Mouse (Mus musculus): ENCODE results near the gene Dab1. TPM values are rescaled to one million over a fixed set of nuclear protein-coding genes. Genes with fewer than 3 reads are reported as not detected.

Dab1 gene
- total and polyA plus RNA-seq, 3 experiments, result not detected

- H3K27me3 ChIP-seq (ENCODE audit: control insufficient read depth in 1 of 2, insufficient read depth in 2 of 2, low read length in 2 of 2), result no peaks in the 10 kb centered on the region
- TF ChIP-seq GABPA (IDR thresholded peaks at IDR 0.05; ENCODE audit: low read depth, low read length) (no peak), ZMIZ1 (IDR thresholded peaks at IDR 0.05; ENCODE audit: low read depth, low read length) (no peak), MAX (IDR thresholded peaks at IDR 0.05; ENCODE audit: low read length) (no peak), E2F4 (IDR thresholded peaks at IDR 0.05; ENCODE audit: borderline replicate concordance, low read depth, low read length) (no peak), EP300 (IDR thresholded peaks at IDR 0.05; ENCODE audit: low read depth in 1 of 2, low read length in 2 of 2) (no peak), CTCF (IDR thresholded peaks at IDR 0.05 in 2 of 3, conservative IDR thresholded peaks at IDR 0.05 in 1 of 3; ENCODE audit: control insufficient read depth in 1 of 3, insufficient read depth in 1 of 3, low read depth in 2 of 3, low read length in 3 of 3, poor library complexity in 1 of 3, severe bottlenecking in 1 of 3) (no peak), TCF12 (IDR thresholded peaks at IDR 0.05; ENCODE audit: low read depth, low read length) (no peak), ELF1 (IDR thresholded peaks at IDR 0.05; ENCODE audit: low read depth, low read length) (no peak), ETS1 (IDR thresholded peaks at IDR 0.05; ENCODE audit: low read depth, low read length) (no peak), POLR2A (IDR thresholded peaks at IDR 0.05; ENCODE audit: control insufficient read depth in 1 of 2, insufficient read depth in 1 of 2, low read depth in 1 of 2, low read length in 2 of 2, poor library complexity in 1 of 2) (no peak), USF1 (IDR thresholded peaks at IDR 0.05; ENCODE audit: low read depth, low read length) (no peak), USF2 (IDR thresholded peaks at IDR 0.05; ENCODE audit: borderline replicate concordance in 1 of 2, insufficient read depth in 1 of 2, low read depth in 1 of 2, low read length in 2 of 2) (no peak), KAT2A (conservative IDR thresholded peaks at IDR 0.05; ENCODE audit: low read depth, low read length) (no peak), RCOR1 (IDR thresholded peaks at IDR 0.05; ENCODE audit: low read depth, low read length) (no peak), SMC3 (IDR thresholded peaks at IDR 0.05; ENCODE audit: low read depth, low read length) (no peak), BHLHE40 (IDR thresholded peaks at IDR 0.05; ENCODE audit: borderline replicate concordance, low read depth, low read length) (no peak), RAD21 (IDR thresholded peaks at IDR 0.05; ENCODE audit: low read depth, low read length) (no peak), MYC (IDR thresholded peaks at IDR 0.05; ENCODE audit: low read depth, low read length) (no peak)
- no peak overlapping the region for H3K4me3 ChIP-seq (ENCODE audit: control insufficient read depth in 1 of 2, insufficient read depth in 1 of 2, low read depth in 2 of 2, low read length in 2 of 2)
- no peaks in the 10 kb centered on the region for H3K79me2 ChIP-seq (ENCODE audit: control insufficient read depth, insufficient read depth, low read length, poor library complexity)
- H3K4me1 ChIP-seq (ENCODE audit: control insufficient read depth in 1 of 2, insufficient read depth in 2 of 2, low read length in 2 of 2), result no peaks in the 10 kb centered on the region
- H3K9me3 ChIP-seq (replicated peaks; ENCODE audit: insufficient read depth, low read length), result no peaks in the 10 kb centered on the region
- H3K9ac ChIP-seq (ENCODE audit: control insufficient read depth, low read depth, low read length, poor library complexity, severe bottlenecking), result no peak overlapping the region
- no peak for DNase-seq (ENCODE audit: low read depth, low spot score)
- no peak overlapping the region for H3K27ac ChIP-seq (ENCODE audit: control insufficient read depth, low read depth, low read length)
- H3K36me3 ChIP-seq (ENCODE audit: control insufficient read depth in 1 of 2, insufficient read depth in 2 of 2, low read length in 2 of 2), result no peaks in the 10 kb centered on the region
Measured at GRCm38 (mm10) chr4:103783561-103784247, 164.5 kb downstream of the Dab1 start.

- no peak overlapping the region for H3K9ac ChIP-seq (ENCODE audit: control insufficient read depth, low read depth, low read length, poor library complexity, severe bottlenecking)
- H3K4me1 ChIP-seq (ENCODE audit: control insufficient read depth in 1 of 2, insufficient read depth in 2 of 2, low read length in 2 of 2), result no peaks in the 10 kb centered on the region
- no peak for DNase-seq (ENCODE audit: low read depth, low spot score)
- no peak overlapping the region for H3K27ac ChIP-seq (ENCODE audit: control insufficient read depth, low read depth, low read length)
- H3K27me3 ChIP-seq (ENCODE audit: control insufficient read depth in 1 of 2, insufficient read depth in 2 of 2, low read length in 2 of 2), result no peaks in the 10 kb centered on the region
- no peak overlapping the region for H3K4me3 ChIP-seq (ENCODE audit: control insufficient read depth in 1 of 2, insufficient read depth in 1 of 2, low read depth in 2 of 2, low read length in 2 of 2)
- H3K36me3 ChIP-seq (ENCODE audit: control insufficient read depth in 1 of 2, insufficient read depth in 2 of 2, low read length in 2 of 2), result no peaks in the 10 kb centered on the region
- no peaks in the 10 kb centered on the region for H3K79me2 ChIP-seq (ENCODE audit: control insufficient read depth, insufficient read depth, low read length, poor library complexity)
- no peaks in the 10 kb centered on the region for H3K9me3 ChIP-seq (replicated peaks; ENCODE audit: insufficient read depth, low read length)
- TF ChIP-seq POLR2AphosphoS5 (IDR thresholded peaks at IDR 0.05; ENCODE audit: borderline replicate concordance, low read depth, low read length), result no peak
- no peak for TF ChIP-seq ZC3H11A (IDR thresholded peaks at IDR 0.05; ENCODE audit: low read depth, low read length)
- no peak for TF ChIP-seq SMC3 (IDR thresholded peaks at IDR 0.05; ENCODE audit: low read depth, low read length)
- no peak for TF ChIP-seq POLR2AphosphoS2 (IDR thresholded peaks at IDR 0.05; ENCODE audit: low read length)
- TF ChIP-seq ETS1 (IDR thresholded peaks at IDR 0.05; ENCODE audit: low read depth, low read length), result no peak
- TF ChIP-seq HCFC1 (IDR thresholded peaks at IDR 0.05; ENCODE audit: low read depth, low read length), result no peak
- TF ChIP-seq ZNF384 (IDR thresholded peaks at IDR 0.05; ENCODE audit: low read depth, low read length), result no peak
- TF ChIP-seq EP300 (IDR thresholded peaks at IDR 0.05; ENCODE audit: low read depth in 1 of 2, low read length in 2 of 2), result no peak
- no peak for TF ChIP-seq E2F4 (IDR thresholded peaks at IDR 0.05; ENCODE audit: borderline replicate concordance, low read depth, low read length)
- TF ChIP-seq RAD21 (IDR thresholded peaks at IDR 0.05; ENCODE audit: low read depth, low read length), result no peak
- TF ChIP-seq MEF2A (IDR thresholded peaks at IDR 0.05; ENCODE audit: extremely low read depth, insufficient replicate concordance, low read depth, low read length, poor library complexity, severe bottlenecking), result no peak
- TF ChIP-seq CHD1 (IDR thresholded peaks at IDR 0.05; ENCODE audit: low read depth, low read length), result no peak
- TF ChIP-seq CHD2 (IDR thresholded peaks at IDR 0.05; ENCODE audit: low read length), result no peak
- TF ChIP-seq NELFE (IDR thresholded peaks at IDR 0.05; ENCODE audit: low read depth, low read length), result no peak
Measured at GRCm38 (mm10) chr4:103793589-103794312, 174.6 kb downstream of the Dab1 start.

Measured in MEL (cell line).